Mouse (Mus musculus): ENCODE results near the gene Lrrc30.

The Lrrc30 gene

DNA sequence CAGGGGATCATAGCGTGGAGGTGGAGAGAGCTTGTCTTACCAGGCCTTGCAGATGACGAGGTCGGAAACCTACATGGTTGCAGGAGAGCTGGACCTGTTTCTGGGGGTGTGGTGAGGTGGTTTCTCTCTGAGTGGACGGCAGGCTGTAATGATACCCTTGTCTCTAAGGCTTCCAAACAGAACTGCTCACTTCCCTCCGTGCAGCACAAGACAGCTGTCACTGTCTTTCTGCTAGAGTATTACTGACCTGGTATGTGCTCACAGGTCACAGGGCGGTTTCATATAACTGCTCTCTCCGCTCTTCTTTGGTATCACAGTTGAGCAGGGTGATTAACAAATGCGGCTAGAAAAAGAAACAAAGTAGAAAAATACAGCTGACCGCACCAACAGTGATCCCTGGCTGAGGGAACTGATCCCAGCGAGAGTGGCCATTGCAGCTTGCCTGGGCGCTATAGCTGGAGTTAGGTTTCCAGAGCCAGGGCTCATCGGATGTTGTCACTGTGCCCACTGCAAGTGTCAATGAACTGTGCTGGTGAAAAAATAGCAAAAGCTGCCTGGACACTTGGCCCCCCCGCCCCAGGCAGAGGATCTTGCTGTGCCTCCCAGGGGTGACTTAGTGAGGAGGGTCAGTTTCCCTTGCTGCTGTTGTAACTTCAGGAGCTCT, at the start of gene Lrrc30:
Gene Lrrc30, minus strand, starts transcription at position 48 of the 664 bp plus-strand sequence.
- no peak for DNase-seq

DNA sequence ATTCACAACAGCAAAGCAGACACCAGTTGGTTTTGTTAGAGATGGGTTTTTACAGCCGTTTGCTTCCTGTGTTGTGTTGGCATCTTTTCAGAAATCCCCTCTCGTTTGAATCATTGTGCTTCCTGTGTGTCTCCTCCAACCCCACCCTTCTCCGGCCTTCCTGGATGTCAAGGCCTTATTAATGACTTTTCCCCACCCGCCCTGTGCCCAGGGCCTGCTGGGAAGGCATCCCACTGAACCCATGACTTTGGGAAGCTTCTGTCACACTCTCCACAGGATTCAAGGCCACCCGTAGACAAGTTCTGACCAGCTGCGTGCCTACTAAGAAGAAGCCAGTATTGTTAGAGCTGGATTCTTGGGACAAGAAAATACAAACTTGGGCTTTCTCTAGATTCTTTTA, 48.6 kb upstream of the Lrrc30 start:
- DNase-seq, result peak; percentile 13

DNA sequence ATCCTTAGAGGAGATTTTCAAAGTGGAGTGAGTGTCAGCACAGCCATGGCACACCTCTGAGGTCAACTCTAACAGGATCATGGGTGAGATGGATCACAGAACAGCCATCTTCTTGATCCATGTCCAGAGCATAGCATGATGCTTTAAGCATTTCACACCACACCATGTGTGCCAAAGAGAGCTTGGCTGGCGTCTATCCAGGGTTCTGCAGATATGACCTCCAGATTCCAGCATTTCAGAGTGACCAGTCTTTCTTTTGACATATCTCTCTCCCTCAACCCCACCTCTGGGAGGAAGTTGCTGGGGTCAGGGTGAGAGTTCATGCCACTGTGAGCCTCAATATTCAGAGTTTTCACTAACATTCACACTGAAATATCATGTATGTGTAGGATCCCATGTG, 46.1 kb upstream of the Lrrc30 start:
- DNase-seq, result no peak

DNA sequence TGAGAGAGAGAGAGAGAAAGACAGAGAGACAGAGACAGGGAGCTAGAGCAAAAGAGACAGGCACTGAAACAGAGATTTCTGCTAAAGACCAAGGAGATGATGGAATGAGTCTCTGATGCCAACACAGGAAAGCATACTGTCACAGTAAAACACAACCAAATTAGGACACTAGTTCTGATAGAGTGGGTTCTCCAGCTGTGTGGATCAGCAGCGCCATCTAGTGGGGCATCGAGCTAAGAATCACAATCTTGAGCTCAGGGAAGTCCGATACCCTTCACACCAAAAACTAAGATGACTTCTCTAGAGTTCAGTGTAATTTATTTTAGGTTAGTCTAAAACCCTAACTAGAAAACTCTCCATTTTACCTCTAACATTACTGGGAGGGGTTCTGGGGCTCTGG, 35.5 kb upstream of the Lrrc30 start:
- DNase-seq, result peak; percentile 52

DNA sequence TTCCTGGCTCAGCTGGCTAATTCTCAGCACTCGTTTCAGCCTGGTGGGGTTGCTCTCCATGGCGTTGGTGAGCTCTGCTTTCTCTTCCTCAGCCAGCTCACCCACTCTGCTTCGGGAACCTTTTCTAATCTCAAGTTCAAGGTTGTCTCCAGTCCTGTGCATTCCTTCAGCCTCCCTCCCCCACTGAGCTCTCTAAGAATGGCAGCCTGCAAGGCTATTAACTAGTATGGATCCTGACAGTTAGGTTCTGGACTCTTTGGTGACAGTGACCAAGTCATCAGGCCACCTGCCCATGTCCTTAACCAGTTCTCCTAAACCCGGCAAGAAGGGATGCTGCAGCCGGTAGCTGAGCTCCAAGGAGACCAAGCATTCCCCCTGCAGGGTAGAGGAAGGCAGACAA, 34.5 kb upstream of the Lrrc30 start:
- no peak for DNase-seq

DNA sequence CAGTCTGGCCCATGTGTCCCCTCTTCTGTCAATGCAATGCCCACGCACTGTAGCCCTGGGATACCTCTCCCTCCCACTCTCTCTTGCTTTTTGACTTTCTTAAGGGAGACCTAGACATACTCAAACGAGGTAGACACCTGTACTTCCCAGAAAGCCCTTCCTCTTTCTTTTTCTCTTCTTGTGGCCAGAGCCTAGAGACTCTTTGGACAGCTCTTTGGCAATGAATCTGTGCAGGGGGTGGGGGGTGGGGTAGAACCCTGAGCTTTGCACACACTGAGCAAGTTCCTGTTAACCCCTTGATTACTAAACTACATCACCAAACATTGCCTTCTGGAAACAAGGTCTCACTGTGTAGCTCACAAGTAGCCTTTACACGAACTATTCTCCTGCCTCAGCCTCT, 31.8 kb upstream of the Lrrc30 start:
- DNase-seq, result no peak

DNA sequence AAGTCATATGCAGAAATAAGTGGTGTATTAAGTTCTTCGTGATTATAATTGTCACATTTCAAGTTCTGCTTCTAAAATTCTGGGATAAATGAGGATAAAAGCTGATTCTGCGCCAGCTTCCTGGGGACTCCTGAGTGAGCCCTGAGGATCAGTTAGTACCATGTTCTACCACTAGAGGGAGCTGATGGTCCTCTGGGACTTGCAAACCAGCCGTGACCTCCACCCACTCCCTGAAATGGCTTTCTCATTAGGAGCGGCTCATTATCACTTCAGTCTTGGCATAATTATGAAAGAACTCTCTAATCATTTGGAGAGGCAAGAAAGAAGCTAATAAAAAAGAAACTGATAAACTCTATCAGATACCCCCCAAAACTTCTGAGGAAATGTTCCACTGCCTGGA, 19.0 kb upstream of the Lrrc30 start:
- DNase-seq, result peak; percentile 82

DNA sequence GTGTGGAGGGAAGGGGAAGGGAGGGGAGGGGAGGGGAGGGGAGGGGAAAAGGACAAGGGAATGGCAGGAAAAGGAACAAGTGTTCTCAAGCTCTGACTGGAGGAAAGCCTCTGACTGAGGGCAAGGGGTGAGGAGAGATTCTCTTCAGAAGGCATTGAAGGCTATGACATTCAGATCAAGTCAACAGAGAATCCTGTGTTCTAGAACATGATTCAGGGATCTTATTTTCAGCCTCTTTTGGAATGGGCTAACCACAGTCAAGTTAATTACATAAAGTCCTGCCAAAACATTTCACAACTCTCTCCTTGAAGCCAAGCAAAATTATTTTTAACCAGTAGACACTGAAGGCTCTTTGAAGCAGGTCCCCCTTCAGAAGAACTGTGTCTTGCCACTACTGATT, 9.1 kb upstream of the Lrrc30 start:
- no peak for DNase-seq

DNA sequence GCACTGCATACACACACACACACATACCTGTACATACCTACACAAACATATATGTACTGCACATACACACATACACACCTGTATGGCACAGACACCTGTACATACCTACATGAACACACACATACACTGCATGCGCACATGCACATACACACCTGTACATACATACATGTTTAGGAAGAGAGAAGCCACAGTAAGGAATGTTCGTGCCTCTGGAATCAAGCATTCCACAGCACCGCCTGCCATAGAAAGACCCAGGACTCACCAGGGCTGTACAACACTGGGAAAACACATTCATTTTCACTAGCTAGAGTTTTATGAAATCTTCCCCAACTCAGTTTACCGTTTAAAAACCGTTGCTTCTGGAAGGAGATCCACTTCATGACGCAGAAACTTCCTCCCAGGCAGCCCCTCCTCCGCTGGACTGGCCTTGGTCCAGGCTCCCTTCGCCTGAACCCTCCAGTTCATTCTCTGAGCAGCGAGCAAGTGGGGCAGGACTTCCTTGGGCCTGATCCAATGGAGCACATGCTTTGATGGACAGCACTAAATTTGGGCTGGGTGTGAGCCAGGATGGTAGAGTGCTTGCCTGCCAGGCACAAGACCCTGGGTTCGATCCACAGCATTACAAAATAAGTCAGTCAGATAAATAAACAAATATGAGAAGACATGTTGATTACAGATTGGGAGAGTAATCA, 5.7 kb upstream of the Lrrc30 start:
- DNase-seq, result peak; percentile 17

DNA sequence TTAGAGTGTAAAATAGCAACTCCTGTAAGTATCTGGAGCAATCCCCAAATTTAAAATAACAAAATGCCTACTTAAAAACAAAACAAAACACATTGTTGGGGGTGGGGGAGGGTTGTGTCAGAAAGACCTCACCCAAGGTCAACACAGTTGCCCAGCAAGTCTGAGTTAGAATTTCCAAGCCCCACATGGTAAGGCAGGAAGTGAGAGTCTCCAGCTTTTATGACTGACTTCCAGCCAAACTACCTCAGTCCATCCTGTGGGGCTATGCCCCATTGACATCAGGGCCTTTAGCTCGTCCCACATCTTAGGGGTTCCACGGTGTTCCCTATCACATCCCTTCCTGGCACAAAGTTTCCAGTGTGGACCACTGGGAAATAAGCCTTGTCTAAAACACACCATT, 4.4 kb upstream of the Lrrc30 start:
- DNase-seq, result no peak

DNA sequence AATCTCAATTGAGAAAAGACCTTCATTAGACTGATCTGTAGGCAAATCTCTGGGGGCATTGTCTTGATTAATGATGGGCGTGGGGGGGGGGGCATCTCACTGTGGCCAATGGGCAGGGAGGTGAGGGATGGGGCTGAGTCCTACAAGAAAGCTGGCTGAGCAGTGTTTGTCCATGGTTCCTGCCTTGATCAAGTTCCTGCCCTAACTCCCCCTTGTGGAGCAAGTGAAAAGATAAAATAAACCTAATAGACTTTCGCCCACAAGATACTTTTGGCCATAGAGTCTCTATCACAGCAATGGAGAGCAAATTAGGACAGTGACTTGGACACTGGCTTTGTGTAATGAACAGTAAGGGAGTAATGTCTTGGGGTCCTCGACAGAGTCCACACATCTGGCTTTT, 3.8 kb upstream of the Lrrc30 start:
- DNase-seq, result no peak

DNA sequence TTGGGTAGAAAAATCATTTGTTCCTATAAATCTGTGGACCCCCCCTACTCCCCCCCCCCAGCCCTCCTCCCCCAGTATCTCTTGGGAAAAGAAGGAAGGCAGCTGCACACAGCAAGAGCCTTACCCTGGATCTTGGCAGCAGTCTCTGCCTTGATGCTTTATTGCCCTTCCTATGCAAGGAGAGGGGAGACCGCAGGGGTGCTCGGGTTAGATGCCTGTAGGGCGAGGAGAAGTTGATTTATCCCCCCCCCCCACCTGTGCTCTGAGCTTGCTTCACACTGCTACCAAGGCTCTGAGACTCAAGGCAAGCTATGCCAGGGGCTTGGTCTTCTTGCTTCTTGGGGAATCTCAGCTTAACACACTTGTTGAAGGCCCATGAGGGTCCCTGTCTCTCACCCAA, 2.8 kb downstream of the Lrrc30 start:
- DNase-seq, result no peak

DNA sequence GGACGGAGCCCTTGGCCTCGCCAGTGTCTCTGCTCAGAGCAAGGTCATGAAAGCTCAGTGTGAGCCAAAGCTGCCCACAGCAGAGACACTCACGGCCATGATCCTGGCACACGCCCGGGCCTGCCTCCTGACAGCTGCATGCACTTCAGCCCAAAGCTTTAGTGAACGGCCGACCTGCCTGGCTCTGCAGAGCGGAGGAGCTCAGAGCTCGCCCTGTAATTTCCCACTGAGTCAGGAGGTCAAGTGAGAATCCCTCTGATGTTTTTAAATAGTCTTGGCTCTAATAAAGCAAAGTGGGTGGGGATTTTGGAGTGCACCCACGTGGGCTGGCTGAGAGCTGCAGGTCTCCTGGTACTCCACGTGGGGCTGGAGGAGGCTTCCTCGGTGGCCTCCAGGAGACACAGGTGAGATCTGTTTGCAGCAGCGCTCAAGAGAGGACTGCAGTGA, 3.3 kb downstream of the Lrrc30 start:
- DNase-seq, result peak; percentile 11

DNA sequence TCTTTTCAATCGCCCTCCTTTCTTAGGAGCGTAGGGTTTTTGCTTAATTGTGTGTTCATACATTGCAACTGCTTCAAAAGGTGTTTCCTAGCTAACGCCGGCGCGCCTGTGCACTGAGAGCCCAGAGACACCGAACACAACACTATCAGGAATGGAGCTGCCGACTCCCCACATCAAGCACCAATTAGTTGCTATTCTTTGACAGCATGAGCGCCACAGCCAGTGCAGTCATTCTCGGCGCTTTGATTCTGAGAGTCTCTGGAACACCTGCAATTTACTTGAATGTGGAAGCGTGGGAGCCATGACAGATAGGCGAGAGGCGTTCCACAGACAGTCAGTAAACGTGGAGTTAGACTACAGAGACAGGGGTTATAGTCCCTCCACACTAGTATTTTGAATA, 4.0 kb downstream of the Lrrc30 start:
- DNase-seq, result no peak

DNA sequence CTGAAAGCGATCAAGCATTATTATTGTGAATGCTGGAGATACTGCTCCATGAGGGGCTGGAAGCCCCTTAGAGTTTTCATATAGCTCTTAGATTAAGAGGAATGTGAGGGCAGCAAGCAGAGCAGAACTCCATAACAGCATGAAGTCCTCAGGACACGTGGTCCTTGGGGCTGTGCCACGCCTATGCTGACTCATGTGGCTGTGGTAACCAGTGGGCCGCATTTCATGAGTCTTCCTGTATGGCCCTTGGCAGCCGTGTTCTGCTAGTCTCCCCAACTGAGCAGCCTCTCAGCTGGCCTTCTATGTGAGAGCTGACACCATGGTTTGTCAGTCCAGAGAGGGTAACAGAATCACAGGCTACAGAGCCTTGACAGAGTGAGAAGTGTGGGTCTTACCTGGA, 7.1 kb downstream of the Lrrc30 start:
- no peak for DNase-seq

DNA sequence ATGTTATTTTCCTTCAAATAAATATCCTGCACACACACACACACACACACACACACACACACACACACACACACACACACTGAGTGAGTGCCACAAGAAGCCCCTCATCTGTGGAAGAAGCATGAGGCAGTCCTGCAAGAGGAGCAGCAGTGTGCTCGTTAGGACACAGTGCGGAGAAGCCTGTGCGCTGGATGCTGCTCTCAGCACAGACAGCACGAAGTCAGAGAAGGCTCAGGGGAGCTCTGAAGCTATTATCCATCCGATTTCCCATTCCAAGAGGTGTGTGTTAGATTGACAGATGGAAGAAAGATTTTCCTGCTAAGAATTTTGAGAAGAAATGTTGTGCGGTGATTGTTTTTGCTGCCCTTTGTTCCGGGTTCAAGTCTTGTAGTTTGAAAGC, 13.5 kb downstream of the Lrrc30 start:
- DNase-seq, result no peak

DNA sequence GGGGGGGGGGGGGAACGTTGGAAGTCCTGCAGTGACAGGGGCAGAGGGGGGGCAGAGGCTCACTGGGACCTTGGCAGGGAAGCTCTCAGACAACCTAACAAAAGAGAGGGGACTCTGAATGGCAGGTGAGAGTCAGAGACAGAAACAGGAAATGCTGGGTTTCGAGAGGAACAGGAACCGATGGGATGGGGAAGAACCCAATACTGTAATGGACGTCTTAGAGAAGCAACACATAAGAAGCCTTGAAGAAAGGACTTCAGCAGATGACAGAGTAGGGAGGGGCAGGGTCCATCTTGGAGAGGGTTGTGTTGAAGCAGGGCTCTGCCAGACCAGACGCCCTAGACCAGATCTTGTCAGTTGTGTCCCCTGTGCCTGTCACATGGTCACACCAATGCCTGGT, 18.1 kb downstream of the Lrrc30 start:
- DNase-seq, result no peak

DNA sequence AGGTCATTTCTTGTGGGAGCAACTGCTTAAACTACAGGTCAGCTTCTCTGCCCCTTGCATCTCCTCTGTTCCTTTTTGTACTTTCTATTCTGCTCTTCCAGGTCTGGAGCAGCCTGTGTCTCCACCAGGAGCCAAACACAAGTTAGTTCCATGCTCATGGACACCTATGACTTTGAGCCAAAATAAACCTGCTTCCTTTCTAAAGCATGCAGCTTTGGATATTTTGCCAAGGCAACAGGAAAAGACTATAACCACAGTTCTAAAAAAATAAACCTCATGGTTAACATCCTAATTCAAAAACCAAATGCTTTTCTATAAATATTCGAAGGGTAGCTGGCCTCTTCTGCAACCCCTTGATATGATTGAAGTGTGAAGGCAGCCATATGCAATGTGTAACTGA, 19.9 kb downstream of the Lrrc30 start:
- DNase-seq, result no peak

DNA sequence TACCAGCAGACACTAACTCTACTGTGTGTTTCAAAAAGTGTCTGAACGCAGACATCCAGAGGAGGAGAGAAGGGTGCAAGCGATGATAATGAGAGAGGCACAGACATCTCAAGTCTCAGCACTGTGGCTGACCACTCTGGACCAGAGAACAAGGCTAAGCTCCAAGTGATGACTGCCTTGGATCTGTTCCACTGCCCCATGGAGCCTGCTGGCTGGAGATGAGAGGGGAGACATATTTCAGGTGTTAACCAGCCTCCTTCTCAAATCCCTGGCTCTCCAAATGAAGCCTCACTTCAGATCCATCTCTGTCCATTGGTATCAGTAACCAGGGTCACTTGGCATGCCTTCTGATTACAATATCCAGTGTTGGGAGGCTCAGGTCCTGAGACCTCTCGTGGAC, 20.4 kb downstream of the Lrrc30 start:
- DNase-seq, result no peak

DNA sequence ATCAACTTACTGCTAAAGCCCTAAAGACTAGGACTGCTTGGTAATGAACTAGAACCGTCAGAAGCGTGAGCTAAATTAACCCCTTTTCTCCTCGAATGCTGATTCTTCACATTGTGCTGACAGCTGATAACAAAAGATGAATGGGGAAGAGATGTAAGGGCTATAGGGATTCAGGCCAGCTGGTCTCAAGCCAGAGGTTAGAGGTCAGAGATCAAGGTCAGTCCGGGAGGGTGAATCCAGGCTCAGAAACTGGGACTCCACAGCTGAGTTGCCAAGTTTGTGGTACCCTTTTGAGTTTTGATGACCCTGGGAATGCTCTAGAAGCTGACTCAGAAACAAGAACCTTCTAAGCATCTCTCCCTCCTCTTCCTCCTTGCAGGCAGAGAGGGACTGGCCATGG, 28.1 kb downstream of the Lrrc30 start:
- no peak for DNase-seq

DNA sequence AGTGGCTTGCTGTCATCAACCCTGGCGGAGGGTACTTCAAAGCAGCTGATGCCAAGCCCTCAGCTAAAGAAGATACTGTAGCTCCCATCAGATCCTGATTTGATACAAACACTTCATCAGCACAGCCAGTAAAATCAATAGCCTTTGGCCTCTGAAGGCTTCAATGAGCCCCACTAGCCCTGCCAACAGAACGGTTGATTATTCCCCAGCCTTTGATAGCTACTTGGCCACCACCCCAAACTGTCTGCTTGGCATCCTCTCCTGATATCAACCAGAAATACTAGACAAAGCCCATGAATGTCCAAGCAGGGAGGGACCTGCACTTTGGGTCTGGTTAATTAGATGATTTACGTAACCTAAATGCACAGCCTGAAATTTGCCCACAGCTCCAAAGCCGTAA, 30.0 kb downstream of the Lrrc30 start:
- no peak for DNase-seq

DNA sequence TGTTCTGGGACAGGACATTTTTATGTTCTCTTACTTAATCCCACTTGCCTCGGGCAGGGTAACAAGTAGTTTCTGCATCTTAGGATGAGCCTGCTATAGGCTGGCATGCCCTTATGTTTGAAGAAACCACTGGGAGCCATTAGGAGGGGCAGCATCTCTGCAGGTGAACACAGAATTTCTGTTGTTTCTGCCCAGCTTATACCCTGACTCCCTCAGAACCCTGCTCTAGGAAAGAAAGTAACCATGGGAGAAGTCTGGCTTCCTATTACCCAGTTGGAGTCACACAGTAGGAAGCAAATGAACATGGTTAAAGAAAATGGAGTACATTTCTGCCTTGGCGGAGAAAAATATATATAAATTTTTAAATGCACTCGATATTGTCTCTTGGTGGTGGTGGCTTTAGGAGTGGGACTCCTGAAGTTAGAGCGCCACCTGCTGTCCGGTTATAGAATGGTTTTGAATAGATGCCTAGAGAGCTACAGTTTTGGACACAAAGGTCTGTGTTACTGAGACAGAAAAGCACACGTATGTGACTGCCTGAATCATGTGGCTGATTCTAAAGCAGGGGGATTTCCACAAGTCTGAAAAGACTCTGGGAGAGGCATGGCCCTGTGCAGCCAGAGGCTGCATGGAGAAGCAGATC, 47.5 kb downstream of the Lrrc30 start:
- DNase-seq, result peak; percentile 79

DNA sequence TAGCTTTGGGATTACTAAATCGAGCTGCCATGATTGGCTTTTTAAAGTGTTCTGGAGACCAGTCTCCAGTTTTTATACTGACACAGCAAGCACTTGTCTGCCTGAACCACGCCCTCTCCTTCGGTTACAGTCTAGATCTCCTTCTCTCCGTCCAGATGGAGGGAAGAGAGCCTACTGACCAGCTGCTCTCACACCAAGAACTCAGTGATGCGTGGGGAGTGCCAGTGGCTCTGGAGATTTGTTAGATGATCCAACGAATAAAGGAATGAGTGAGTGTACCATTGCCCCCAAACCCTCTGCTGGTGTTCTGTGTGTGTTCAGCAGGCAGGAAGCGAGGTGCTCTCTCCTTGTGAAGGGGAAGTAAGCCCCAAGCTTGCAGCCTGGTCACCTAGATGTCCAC, 48.0 kb downstream of the Lrrc30 start:
- no peak for DNase-seq

DNA sequence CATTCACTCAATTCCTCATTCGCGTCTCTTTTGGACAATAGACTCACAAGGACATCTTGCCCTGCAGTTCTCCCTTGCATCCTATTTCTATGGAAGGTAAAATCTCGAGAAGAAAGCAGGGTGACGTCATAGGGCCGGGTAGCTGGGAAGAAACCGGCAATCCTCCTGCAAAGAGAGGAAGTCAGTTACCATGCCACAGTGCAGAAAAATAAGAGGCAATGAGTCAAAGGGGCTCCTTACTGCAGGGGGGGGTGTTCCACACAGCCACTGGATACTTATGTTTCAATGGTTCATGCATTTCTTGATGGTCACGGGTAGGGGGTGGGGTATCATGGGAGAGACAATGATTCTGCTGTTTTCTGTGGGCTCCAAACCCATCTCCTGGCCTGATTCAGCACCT, 49.1 kb downstream of the Lrrc30 start:
- DNase-seq, result no peak

All from kidney, adult 9 months (tissue).